Mouse (Mus musculus) small intestine, adult 2 months (tissue): ENCODE results near the gene Olfr1338.
"Not testable (repeated sequence)": the region's sequence is repeated elsewhere in the genome, so short reads cannot be mapped to it uniquely, and the experiment has no call there.

Experiments used
- CTCF ChIP-seq: fragments of 200-500 bp; IDR thresholded peaks from 2 replicates; pipeline ENCODE4 v1.5.1; 2012; ENCODE audit warnings: low read depth, mild to moderate bottlenecking, control low read depth, inconsistent platforms, low read length, moderate library complexity, mixed read lengths; ENCODE audit not compliant: insufficient replicate concordance, insufficient read length; ENCODE audit errors: extremely low read depth
- POLR2A ChIP-seq: fragments of 200-500 bp; IDR thresholded peaks from 2 replicates; pipeline ENCODE4 v1.6.1; 2012; ENCODE audit warnings: low read depth, mild to moderate bottlenecking, control low read depth, inconsistent platforms, low read length, moderate library complexity

DNA sequence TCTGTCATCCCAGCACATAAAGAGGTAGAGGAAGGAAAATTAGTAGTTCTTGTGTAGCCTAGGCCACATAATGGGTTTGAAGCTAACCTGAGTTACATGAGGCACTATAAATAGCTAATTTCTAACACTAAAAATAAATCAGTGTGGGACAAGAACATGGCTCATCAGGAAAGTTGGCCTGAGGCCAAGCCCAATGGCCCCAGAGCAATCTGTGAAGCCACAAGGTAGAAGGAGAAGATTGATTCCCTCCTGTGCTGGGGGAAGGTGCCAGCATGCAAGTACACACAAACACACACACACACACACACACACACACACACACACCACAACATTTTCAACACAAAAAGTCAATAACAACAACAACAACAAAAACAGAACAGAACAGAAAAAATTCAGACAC is 34.3 kb upstream of the Olfr1338 start:
- not testable (repeated sequence) for TF ChIP-seq CTCF, POLR2A
